Mouse (Mus musculus) mouse trophoblast stem cell (cell line): ENCODE data around the gene Hdac1.
"Not testable (repeated sequence)": the region's sequence is repeated elsewhere in the genome, so short reads cannot be mapped to it uniquely, and the experiment has no call there.

ENCODE experiments used
- in situ Hi-C, 2 experiments: fragments of 300-500 bp; cut with MseI, MboI; formaldehyde crosslinking; loops; 2 replicates in 1 of 2; 3 replicates in 1 of 2; pipeline ENCODE4 v1.15.1; 2025

Hdac1 gene

GRCm38 (mm10) chr4:129558321-129558955, 15.9 kb upstream of the Hdac1 start:
- in situ Hi-C loops: no loop called here

- in situ Hi-C loops: no loop called here
These were observed 14.8 kb upstream of the Hdac1 start for GRCm38 (mm10) chr4:129557256-129557808.

DNA sequence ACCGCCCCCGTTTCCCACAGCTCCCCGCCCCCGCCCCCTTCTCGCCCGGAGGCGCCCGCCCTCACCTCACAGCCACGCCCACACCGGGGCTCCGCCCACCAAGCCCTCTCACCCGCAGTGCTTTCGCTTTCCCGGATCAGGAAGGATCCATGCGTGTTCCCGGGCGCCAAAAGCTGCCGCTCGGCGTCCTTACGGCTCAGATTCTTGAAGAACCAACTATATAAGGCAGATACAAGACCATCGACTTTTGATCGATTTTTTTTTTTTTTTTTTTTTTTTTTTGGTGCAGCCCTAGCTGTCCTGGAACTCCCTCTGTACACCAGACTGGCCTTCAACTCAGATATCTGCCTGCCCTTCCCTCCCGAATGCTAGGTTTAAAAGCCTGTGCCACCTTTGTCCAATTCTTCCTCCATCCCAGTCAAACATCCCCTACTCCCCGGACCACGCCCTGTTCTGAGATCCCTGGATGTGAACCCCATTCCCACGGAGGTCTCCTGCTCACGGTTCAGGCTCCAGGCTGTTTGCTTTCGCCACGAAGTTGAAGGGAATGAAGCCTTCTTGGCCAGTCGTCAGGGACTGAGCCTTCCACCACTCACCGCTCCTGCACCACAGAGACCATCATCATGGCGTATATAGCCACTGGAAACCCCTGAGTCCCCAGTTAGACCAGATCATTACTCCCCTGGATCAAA, 14.2 kb upstream of the Hdac1 start:
- in situ Hi-C loops: no loop called here

DNA sequence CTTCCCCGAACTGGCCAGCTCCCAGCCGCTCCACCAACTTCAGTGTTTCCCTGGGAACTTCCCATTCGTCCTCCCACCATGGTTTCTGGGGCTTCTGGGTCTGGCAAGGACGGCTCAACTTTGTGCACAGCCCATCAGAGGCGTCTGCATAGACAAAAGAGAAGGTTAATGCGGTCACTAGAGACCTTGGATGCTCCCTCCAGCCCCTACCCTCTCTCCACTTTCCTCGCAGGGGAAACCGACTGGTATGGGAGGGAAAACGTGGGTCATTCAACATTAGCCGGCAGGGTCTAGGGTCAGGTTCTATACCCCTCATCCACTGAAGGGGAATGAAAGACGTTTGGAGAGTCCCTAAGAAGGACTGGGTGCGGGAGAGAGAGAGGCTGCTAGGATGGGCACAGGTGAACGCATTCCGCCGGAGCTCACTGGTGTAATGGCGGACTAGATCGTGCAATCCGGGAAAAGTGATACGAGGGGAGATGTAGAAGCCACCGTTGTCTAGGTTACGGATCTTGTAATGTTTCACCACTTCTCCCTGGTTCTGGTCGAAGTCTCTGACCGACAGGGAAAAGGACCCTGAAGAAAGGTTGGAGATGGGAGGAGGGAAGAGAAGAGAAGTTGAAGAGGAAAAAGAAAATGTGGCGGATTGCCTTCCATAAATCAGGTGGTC, 13.5 kb upstream of the Hdac1 start:
- in situ Hi-C loops: no loop called here

DNA sequence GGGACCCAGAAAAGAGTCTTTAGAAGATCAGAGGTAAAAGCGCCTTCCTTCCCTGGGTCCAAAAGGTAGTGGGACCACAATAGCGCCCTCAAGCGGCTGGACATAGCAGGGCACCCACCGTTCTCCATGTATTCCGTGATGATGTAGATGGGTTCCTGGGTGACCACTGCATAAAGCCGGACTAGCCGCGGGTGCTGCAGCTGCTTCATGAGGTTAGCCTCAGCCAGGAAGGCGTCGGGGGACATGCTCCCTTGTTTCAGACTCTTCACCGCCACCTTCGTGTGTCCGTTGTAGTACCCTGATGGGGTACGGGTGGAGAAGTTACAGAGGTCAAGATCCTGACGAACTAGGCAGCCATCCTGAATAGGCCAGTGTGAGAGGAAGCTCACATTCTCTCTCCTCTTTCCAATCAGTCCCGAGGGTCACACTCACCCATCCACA, 12.9 kb upstream of the Hdac1 start:
- in situ Hi-C loops: no loop called here

DNA sequence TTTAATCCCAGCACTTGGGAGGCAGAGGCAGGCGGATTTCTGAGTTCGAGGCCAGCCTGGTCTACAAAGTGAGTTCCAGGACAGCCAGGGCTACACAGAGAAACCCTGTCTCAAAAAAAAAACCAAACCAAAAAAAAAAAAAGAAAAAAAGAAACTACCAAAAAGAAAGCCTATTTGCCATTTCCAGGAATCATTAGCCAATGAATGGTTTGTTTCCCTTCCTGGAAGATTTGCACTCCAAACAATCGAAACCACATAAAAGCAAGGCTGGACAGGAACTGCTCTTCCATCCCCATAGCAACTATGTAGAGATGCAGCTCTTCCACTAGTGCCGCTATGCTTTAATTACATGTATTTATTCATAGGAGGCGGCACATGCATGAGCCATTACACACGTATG, 12.0 kb upstream of the Hdac1 start:
- in situ Hi-C loops: not testable (repeated sequence)

DNA sequence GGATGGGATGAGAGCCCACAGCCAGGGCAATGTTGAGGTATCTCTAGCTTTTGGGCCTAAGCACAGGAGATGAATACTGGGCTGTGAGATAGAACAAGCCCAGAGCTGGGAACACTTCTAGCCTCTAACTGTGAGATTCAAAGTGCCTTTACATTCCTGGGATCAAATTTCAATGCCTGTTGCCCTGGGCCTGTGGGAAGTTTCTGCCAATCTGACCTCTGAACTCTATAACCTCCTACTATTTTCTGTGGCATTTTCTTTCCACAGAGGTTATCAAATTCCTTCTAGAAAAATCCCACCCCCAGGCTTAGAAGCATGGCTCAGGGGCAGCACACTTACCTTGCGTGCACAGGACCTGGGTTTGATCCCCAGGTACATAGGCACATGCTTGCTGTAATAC, 7.8 kb upstream of the Hdac1 start:
- in situ Hi-C loops: no loop called here

DNA sequence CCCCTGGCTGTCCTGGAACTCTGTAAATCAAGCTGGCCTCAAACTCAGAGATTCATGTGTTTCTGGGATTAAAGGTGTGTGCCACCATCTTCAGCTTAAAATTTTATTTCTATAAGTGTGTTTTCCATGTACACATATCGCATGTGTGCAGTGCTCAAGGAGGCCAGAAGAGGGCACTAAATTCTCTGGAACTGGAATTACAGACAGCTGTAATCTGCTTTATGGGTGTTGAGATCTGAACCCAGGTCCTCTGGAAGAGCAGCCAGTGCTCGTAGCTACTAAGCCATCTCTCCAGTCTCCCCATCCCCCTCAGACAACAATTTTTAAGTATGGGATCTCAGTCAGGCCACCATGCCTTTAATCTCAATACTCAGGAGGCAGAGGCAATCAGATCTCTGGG, 6.8 kb upstream of the Hdac1 start:
- in situ Hi-C loops: no loop called here

- in situ Hi-C loops: not testable (repeated sequence)
These were observed 5.1 kb upstream of the Hdac1 start for GRCm38 (mm10) chr4:129547631-129548030.

- in situ Hi-C loops: no loop called here
These were observed 1.6 kb upstream of the Hdac1 start for GRCm38 (mm10) chr4:129544106-129544505.

- in situ Hi-C loops: no loop called here
These were observed 483 bp downstream of the Hdac1 start for GRCm38 (mm10) chr4:129541868-129542591.

DNA sequence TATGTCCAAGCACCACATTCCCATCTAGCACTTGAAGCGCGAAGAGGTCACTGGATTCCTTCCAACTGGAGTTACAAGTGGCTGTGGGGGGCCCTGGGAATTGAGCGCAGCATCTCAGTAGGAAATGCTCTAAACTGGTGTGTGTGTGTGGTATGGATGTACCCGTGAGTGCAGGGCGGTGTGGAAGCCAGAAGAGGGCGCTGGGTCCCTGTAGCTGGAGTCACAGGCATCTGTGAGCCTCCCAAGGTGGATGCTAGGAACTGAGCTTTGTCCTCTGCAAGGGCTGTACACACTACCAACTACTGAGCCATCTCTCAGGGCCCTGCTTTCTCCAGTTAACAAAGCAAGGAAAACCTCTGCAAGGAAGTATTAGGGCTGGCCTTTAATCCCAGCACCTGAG, 2.5 kb downstream of the Hdac1 start:
- in situ Hi-C loops: no loop called here

DNA sequence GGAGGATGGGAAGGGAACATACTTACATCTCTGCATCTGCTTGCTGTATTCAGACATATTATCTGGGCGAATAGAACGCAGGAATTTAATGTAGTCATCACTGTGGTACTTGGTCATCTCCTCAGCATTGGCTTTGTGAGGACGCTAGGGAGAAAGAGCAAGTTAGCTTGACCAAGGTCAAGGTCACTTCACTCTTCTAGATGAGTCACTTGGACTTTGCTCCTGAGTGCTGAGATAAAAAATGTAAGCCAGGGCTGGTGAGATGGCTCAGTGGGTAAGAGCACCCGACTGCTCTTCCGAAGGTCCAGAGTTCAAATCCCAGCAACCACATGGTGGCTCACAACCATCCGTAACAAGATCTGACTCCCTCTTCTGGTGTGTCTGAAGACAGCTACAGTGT, 13.6 kb downstream of the Hdac1 start:
- in situ Hi-C loops: not testable (repeated sequence)

GRCm38 (mm10) chr4:129525889-129526288, 16.6 kb downstream of the Hdac1 start:
- in situ Hi-C loops: no loop called here

GRCm38 (mm10) chr4:129525338-129525737, 17.2 kb downstream of the Hdac1 start:
- in situ Hi-C loops: no loop called here

DNA sequence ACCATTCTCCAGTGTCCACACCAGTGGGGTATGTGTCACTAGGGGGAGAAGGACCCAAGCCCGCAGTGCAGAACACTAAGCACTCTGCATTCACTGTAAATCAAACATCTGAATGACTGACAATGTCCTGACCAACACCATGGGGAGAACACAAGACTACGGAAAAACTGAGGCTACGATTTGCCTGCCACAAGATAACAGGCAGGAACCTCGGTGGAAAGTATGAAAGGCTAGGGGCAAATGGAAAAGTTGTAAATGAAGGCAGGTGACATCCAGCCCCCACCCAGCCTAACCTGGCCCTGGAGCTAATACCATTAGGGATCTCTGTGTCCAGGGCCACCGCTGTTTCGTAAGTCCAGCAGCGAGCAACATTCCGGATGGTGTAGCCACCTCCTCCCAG, 24.0 kb downstream of the Hdac1 start:
- in situ Hi-C loops: no loop called here

GRCm38 (mm10) chr4:129516925-129517324, 25.6 kb downstream of the Hdac1 start:
- in situ Hi-C loops: no loop called here

- in situ Hi-C loops: no loop called here
These were observed 28.1 kb downstream of the Hdac1 start for GRCm38 (mm10) chr4:129514300-129514898.

DNA sequence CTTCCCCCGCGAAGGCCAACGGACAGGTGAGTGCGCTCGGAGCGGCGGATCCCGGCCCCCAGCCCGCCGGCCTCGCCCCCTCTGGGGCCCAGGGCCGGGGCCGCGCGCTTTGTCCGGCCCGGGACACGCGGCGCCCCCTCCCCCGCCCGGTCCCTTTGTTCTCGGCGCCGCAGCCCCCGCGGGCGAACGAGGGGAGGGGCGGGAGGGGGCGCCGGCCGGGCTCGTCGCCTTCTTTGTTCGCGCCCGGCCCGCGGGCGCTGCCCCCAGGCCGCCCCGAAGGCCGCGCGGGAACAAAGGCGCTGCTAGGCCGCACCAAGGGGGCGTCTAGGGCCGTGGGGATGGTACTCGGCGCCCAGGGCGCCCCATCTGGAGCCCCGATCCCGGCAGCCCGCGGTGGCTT, 28.6 kb downstream of the Hdac1 start:
- in situ Hi-C loops: no loop called here

DNA sequence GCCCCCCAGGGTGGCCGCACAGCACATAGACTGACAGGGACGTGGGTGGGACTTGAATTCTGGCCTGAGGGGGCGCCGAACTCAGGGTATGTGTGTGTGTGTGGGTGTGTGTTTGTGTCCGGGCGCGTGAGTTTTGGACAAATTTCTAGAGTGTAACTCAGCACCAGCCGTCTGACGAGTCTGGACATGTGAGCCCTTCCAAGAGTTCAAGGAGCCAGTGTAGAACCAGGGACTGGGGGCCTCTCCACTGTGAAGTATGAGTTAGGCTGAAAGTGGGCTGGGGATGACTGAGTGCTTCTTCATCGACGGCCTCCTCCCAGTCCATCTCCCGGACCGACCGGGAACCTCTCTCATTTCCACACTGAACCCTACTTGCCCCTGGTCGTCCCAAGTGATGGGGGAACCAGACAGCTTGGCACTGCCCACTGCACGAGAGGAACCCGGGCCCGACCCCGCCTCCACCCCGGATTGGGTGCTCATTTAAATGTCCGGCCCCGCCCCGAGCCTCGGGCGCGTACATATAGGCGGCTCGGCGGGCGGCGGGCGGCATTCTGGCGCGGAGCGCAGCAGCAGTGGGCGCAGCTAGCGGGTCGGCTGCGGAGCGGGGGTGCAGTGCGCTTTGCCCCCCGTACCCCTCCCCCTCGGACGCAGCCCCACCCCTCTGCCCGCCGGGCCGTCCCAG, 29.3 kb downstream of the Hdac1 start, which contains the start of gene Marcksl1:
Marcksl1 (plus strand) TSS at position 496 of the 682 bp plus-strand sequence.
- in situ Hi-C loops: no loop called here
